Mouse (Mus musculus) urinary bladder, postnatal 4 days (tissue): ENCODE results near the gene Spata13.

Experiments used
- DNase-seq, 2 experiments: peaks; one replicate each; pipeline ENCODE4 v3.0.0; 2021 to 2022; ENCODE audit warnings: low spot score in 2 of 2

Spata13 gene

DNA sequence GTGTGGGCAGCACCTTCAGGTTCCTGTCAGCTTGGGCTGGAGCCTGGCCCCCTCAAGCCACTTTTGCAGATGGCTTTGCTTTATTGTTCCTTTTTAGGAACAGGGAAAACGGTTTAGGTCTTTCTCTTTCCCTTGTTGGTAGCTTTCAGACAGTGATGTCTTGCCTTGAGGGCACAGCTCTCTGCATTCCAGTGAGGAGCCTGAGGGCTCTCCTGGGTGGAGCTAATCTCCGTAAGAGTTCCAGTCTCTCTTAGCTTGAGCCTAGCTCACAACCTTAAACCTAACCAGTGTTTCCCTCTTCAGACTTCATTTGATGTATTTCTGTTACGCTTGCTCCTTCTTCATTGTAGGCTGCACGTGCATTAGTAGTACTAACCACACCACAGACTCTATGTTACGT, 81.9 kb downstream of the Spata13 start:
- no peak for DNase-seq

DNA sequence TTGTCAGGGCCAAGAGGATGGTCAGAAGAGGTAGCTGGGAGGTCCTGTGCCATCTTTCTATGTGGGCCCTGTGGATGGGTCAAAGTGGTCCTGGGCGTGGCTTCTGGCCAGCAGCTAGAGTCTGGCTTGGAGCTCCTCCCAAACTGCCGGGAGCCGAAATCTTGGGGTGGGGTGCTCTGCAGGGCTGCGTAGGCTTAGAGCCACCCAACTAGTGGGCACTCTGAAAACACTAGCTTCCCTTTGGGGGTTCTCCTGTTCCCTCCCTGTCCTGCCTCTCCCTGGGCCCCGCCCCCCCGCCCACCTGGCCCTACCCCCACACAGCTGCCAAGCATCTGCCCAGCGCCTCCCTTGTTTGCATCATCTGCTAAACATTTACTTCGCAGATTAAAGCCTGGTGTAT, 87.5 kb downstream of the Spata13 start:
- DNase-seq: no peak

DNA sequence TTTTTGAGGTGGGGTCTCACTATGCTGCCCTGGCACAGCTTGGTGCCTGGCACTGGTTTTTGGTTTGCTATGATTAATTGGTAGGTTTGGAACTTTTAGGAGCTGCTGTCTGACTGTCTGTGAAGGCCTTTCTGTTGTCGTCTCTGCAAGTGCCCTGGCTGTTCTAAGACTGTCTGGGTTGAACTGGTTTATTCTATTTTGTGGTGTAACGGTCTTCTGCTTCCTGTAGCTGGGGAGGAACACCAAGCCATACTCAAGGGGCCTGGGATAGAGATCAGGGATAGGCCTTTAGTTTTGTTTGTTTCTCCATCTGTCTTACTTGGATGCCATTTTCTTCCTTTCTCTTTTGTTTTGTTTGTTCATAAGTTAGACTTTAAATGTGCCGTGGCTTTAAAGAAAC, 88.1 kb downstream of the Spata13 start:
- DNase-seq: no peak

GRCm38 (mm10) chr14:60726091-60726490, 92.3 kb downstream of the Spata13 start:
- DNase-seq: no peak

DNA sequence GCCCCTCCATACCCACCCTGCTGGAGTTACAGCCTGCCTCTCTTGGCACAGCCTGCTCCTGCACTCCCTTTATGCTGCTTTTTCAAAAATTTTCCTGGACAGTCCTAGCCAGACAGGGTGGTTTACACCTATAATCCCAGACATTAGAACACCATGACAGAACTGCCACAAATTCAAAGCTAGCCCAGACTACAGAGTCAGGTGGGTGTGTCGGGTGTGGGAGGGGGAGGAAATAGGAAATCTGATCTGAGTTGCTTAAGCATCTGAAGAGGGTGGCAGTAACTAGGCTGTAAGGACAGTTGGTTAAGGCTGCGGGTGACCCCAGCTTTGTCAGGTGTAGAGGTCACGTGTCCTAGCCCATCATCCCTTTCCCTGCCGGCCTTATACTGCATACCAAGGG, 93.3 kb downstream of the Spata13 start:
- DNase-seq: no peak

- DNase-seq: no peak
Observed at GRCm38 (mm10) chr14:60732081-60732480, 98.3 kb downstream of the Spata13 start.

DNA sequence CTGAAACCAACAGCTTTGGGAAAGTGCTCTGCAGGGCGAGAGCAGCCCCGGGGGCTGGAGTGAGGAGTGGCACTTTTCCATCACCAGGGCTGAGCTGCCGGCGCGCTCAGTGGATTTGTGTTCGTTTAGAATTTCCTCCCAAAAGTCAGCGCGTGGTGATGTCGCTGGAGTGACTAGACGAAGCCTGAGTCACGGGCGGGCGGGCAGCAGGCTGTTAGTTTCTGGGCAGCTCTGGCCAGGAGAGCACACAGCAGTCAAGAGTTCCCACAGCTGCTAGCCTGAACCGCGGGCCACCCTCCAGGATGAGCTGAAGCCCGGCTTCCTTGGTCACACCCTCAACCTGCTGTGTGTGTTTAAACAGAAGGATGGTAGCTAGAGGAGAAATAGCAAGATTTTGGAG, 99.0 kb downstream of the Spata13 start:
- peak in 1 of 2 experiments; percentile 49 for DNase-seq

DNA sequence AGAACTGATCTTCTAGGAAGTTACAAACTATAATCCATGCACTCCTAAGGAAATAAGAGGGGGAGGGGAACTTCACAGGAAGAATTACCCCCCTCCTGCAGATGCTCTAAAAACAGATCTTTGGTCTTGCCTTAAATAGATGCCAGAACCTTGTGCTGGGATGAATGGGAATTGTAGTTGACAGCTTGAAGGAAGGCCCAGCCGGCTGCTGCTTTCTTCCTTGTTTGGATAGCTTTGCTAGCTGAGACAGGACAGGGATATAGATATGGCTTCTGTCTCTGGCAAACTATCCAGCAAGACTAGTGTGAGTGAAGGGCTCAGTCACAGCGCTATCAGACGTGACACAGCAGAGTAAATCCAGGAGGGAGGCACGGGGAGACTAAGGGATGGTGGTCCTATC, 99.9 kb downstream of the Spata13 start:
- no peak for DNase-seq

GRCm38 (mm10) chr14:60735206-60735605, 101.4 kb downstream of the Spata13 start:
- no peak for DNase-seq

DNA sequence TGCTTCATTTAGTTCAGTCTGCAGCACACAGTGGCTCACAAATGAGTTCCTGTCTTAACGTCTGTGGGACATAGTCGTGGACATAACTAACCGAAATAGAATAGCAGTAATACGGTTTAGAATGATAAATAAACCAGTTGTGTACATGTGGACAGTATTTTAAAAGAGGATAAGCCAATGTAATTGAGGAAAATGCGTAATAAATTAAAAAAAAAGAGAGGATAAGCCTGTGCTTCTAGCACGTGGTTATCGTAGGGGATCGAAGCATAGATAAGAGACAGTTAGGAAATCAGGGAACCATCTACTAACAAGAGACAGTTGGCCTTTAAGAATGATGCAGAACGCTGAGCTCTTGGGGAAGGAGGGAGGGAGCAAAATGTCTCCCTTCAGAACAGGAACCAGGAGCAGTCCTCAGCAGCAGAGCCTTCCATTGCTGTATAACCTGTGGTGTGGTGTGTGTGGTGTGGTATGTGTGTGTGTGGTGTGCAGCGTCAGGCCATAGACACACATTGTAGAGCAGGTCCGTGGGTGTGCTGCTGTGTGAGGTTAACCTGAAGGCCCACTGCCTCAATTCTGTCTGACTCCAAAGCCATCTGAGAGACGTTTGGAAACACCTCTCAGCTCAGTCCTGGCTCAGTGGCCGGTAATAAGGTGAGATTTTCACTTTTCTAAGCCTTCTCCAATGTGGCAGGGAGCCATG, 102.2 kb downstream of the Spata13 start:
- no peak for DNase-seq

- peak in 1 of 2 experiments; percentile 32 for DNase-seq
Observed at GRCm38 (mm10) chr14:60736591-60737192, 102.9 kb downstream of the Spata13 start.

GRCm38 (mm10) chr14:60737202-60737611, 103.4 kb downstream of the Spata13 start:
- no peak for DNase-seq

GRCm38 (mm10) chr14:60738434-60738938, 104.7 kb downstream of the Spata13 start:
- DNase-seq: no peak

DNA sequence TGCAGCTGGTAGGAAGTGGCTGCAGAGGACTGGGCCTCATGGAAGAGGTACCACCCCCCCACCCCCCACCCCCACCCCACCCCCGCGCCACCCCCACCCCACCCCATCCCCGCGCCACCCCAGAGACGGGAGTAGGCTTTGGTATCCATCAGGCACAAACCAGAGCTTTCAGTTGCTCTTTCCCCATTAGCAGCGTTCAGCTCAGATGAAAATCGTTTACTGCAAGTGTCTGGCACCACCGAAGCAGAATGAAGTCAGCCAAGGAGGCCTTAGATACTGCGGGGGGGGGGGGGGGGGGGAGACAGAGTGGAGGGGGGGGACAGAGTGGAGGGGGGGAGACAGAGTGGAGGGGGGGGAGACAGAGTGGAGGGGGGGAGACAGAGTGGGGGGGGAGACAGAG, 105.4 kb downstream of the Spata13 start:
- no peak for DNase-seq

DNA sequence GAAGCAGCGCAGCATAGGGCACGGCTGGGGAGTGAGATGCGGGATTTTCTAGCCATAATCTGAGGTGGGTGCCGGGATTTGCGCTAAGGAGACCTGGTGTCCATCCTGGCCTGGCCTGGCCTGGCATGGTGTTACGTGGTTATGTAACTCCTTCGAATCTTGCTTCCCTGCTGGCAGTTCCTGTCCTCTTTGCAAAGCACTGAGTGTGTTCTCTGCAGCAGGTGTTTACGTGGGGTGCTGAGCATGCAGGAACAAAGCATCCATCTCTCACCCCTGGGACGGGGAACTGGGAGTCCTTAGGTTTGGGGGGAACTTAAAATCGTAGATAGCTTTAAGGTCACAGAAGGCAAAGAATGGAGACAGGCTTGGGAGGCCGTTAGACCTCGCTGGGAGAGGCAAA, 105.8 kb downstream of the Spata13 start:
- no peak for DNase-seq

- DNase-seq: no peak
Observed at GRCm38 (mm10) chr14:60740507-60740906, 106.7 kb downstream of the Spata13 start.

DNA sequence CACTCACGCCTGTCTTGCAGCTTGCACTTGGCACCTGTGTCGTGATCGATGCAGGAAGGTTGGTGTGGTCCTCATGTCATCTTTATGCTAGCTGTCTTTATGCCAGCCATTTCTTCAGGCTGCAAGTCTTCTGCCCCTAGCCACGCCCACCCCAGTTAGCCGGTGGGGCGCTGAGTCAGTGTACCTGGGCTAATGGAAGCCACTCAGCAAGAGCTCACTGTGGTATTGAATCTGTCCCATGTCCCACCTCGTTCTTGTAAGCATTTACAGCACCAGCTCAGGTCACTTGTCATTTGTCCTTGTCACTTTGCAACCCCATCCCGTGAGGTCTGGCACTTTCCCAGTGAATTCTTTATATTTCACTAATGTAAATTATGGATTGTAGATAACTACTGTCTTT, 107.2 kb downstream of the Spata13 start:
- DNase-seq: no peak

- peak in 1 of 2 experiments; percentile 62 for DNase-seq
Observed at GRCm38 (mm10) chr14:60741490-60741981, 107.7 kb downstream of the Spata13 start.

DNA sequence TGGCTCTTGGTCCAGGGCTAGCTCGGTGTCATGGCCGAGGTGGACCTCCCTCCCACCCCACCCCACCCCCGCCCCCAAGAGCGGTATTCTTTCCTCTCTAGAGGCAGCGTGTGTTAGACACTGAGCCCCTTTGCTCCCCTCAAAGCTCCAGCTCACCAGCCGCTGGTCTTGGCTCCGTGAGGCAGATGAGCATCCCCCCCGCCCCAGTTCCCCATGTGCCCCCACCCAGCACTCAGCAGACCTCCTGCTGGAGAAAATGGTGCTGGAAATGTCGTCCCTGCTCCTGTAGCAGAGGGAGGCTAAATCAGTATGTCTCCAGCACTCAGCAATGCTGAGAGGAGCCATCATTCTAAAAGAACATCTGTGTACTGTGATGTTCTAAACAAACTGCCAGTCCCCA, 109.9 kb downstream of the Spata13 start:
- DNase-seq: no peak

DNA sequence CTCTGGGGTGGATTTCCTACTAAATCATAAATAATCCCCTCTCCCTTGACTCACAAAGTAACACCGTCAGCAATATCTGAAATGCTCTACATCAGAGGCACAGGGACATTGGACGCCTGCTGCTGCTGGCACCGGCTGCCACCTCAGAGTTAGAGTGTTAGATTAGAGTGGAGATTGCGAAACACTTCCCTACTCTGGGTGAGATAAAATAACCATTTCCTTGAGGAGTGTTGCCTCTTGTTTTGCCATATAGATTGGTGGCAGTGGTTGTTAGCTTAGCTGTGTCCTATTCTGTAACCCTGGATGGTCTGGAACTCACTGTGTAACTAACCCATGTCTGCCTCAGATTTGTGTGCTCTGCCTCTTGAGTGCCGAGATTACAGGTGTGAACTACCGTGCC, 111.4 kb downstream of the Spata13 start:
- no peak for DNase-seq

- DNase-seq: no peak
Observed at GRCm38 (mm10) chr14:60746141-60746540, 112.3 kb downstream of the Spata13 start.

- DNase-seq: no peak
Observed at GRCm38 (mm10) chr14:60747154-60747870, 113.5 kb downstream of the Spata13 start.

DNA sequence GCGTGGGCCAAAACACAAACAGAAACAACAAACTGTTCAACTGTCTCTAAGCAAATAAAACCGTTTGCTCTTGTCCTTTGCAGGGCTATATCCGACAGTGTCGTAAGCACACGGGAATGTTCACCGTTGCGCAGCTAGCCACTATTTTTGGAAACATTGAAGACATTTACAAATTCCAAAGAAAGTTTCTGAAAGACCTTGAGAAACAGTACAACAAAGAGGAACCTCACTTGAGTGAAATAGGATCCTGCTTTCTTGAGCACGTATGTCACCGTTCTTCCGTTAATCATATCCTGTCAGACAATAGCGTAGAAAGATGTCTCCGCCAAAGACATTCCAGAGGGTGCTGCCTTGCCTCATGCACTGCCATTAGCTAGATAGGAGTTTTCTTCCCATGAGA, 116.1 kb downstream of the Spata13 start:
- DNase-seq: no peak
